Mouse (Mus musculus): Measurements from ENCODE around the gene Plpp2. TPM values are rescaled to one million over a fixed set of nuclear protein-coding genes. Genes with fewer than 3 reads are reported as not detected.

Gene Plpp2
- polyA plus RNA-seq (2012; rRNA removed), result 10.9 and 12.4 TPM in 2 replicates

GRCm38 (mm10) chr10:79533126-79533911, at the start of gene Plpp2:
Plpp2 (minus strand) TSS chr10:79533796.

GRCm38 (mm10) chr10:79554330-79555237, 21.0 kb upstream of the Plpp2 start, which contains the start of gene Mier2:
Mier2 (minus strand) TSS chr10:79555199.

Other genes starting within 250 kb of the Plpp2 start
- not detected in 2 replicates for gene Vmn2r82, start 177.3 kb downstream of the Plpp2 start, polyA plus RNA-seq (2012; rRNA removed)
- not detected in 2 replicates for gene Vmn2r83, start 65.1 kb downstream of the Plpp2 start, polyA plus RNA-seq (2012; rRNA removed)
- 106 and 121 TPM in 2 replicates for gene Mier2, start 21.4 kb upstream of the Plpp2 start, polyA plus RNA-seq (2012; rRNA removed)
- 0.09 TPM in 1 of 2 replicates, not detected in the other for gene Theg, start 53.5 kb upstream of the Plpp2 start, polyA plus RNA-seq (2012; rRNA removed)
- gene C2cd4c, start 80.2 kb upstream of the Plpp2 start, polyA plus RNA-seq (2012; rRNA removed), result 16.1 and 17.1 TPM in 2 replicates
- gene Shc2, start 104.1 kb upstream of the Plpp2 start, polyA plus RNA-seq (2012; rRNA removed), result 63.2 and 63.8 TPM in 2 replicates
- gene Odf3l2, start 111.9 kb upstream of the Plpp2 start, polyA plus RNA-seq (2012; rRNA removed), result 0.11 and 0.18 TPM in 2 replicates
- 0.33 and 0.56 TPM in 2 replicates for gene Madcam1, start 130.8 kb upstream of the Plpp2 start, polyA plus RNA-seq (2012; rRNA removed)
- 64.1 and 65.6 TPM in 2 replicates for gene Tpgs1, start 135.6 kb upstream of the Plpp2 start, polyA plus RNA-seq (2012; rRNA removed)
- 85.1 and 93.1 TPM in 2 replicates for gene Cdc34, start 148.4 kb upstream of the Plpp2 start, polyA plus RNA-seq (2012; rRNA removed)
- 2.0 and 2.2 TPM in 2 replicates for gene Gzmm, start 155.2 kb upstream of the Plpp2 start, polyA plus RNA-seq (2012; rRNA removed)
- 919 and 923 TPM in 2 replicates for gene Bsg, start 170.7 kb upstream of the Plpp2 start, polyA plus RNA-seq (2012; rRNA removed)
- 22.0 and 26.6 TPM in 2 replicates for gene Hcn2, start 182.8 kb upstream of the Plpp2 start, polyA plus RNA-seq (2012; rRNA removed)
- 53.8 and 57.3 TPM in 2 replicates for gene Polrmt, start 212.8 kb upstream of the Plpp2 start, polyA plus RNA-seq (2012; rRNA removed)
- gene Fgf22, start 221.3 kb upstream of the Plpp2 start, polyA plus RNA-seq (2012; rRNA removed), result 1.0 and 1.1 TPM in 2 replicates
- 118 and 136 TPM in 2 replicates for gene Rnf126, start 233.2 kb upstream of the Plpp2 start, polyA plus RNA-seq (2012; rRNA removed)
- 3.5 and 4.5 TPM in 2 replicates for gene Fstl3, start 243.5 kb upstream of the Plpp2 start, polyA plus RNA-seq (2012; rRNA removed)

All from central nervous system, embryonic 18 days (tissue).